Mouse (Mus musculus): ENCODE measurements around the gene Gtf2ird2.

DNA sequence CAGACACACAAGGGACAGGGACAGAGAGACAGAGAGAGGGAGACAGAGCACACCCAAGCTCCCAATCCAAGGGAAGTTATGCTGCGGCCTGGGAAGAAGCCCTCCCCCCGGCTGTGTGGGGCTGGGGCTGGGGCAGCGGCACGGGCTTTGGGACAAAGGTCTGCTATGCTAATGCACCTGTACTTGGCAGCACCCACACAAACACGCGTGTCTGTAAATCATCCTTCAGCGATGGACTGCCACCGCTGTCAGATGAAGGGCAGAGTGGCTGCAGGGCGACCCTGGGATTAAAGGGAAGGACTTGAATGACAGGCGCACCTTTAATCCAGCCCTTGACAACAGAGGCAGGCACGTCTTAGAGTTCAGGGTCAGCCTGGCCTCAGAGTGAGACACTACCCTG lies 87.6 kb downstream of the Gtf2ird2 start:
- TF ChIP-seq EP300 (IDR thresholded peaks at IDR 0.05; ENCODE audit: low read depth in 1 of 2, low read length in 2 of 2) (no peak), CTCF (IDR thresholded peaks at IDR 0.05 in 2 of 3, conservative IDR thresholded peaks at IDR 0.05 in 1 of 3; ENCODE audit: control insufficient read depth in 1 of 3, insufficient read depth in 1 of 3, low read depth in 2 of 3, low read length in 3 of 3, poor library complexity in 1 of 3, severe bottlenecking in 1 of 3) (no peak), RAD21 (IDR thresholded peaks at IDR 0.05; ENCODE audit: low read depth, low read length) (no peak), HCFC1 (IDR thresholded peaks at IDR 0.05; ENCODE audit: low read depth, low read length) (no peak), JUND (IDR thresholded peaks at IDR 0.05; ENCODE audit: low read depth, low read length) (no peak), CHD2 (IDR thresholded peaks at IDR 0.05; ENCODE audit: low read length) (no peak), TAL1 (IDR thresholded peaks at IDR 0.05; ENCODE audit: low read length) (no peak), E2F4 (IDR thresholded peaks at IDR 0.05; ENCODE audit: borderline replicate concordance, low read depth, low read length) (no peak), CHD1 (IDR thresholded peaks at IDR 0.05; ENCODE audit: low read depth, low read length) (no peak), TCF12 (IDR thresholded peaks at IDR 0.05; ENCODE audit: low read depth, low read length) (no peak), BHLHE40 (IDR thresholded peaks at IDR 0.05; ENCODE audit: borderline replicate concordance, low read depth, low read length) (no peak), POLR2A (IDR thresholded peaks at IDR 0.05; ENCODE audit: control insufficient read depth in 1 of 2, insufficient read depth in 1 of 2, low read depth in 1 of 2, low read length in 2 of 2, poor library complexity in 1 of 2) (no peak), SMC3 (IDR thresholded peaks at IDR 0.05; ENCODE audit: low read depth, low read length) (no peak), GATA1 (IDR thresholded peaks at IDR 0.05; ENCODE audit: low read depth, low read length) (no peak)

Data from MEL (cell line).